Mouse (Mus musculus): ENCODE results near the gene Ier5l.

Ier5l gene

GRCm38 (mm10) chr2:30474039-30474438 lies at the start of gene Ier5l:
Ier5l (minus strand) TSS chr2:30474219.
- DNase-seq (ENCODE audit: low spot score in 2 of 2): peak; percentile 80 to 87

GRCm38 (mm10) chr2:30523727-30524126 lies 49.7 kb upstream of the Ier5l start:
- no peak for DNase-seq (ENCODE audit: low spot score in 2 of 2)

GRCm38 (mm10) chr2:30510711-30511380 lies 36.8 kb upstream of the Ier5l start:
- DNase-seq (ENCODE audit: low spot score in 2 of 2): no peak

GRCm38 (mm10) chr2:30507138-30507727 lies 33.2 kb upstream of the Ier5l start:
- DNase-seq (ENCODE audit: low spot score in 2 of 2): no peak

- no peak for DNase-seq (ENCODE audit: low spot score in 2 of 2)
Measured at GRCm38 (mm10) chr2:30503677-30504621, 29.9 kb upstream of the Ier5l start.

GRCm38 (mm10) chr2:30501701-30502100 lies 27.7 kb upstream of the Ier5l start:
- no peak for DNase-seq (ENCODE audit: low spot score in 2 of 2)

- peak in 1 of 2 experiments; percentile 23 for DNase-seq (ENCODE audit: low spot score in 2 of 2)
Measured at GRCm38 (mm10) chr2:30495909-30496861, 22.2 kb upstream of the Ier5l start.

- DNase-seq (ENCODE audit: low spot score in 2 of 2): no peak
Measured at GRCm38 (mm10) chr2:30495000-30495908, 21.2 kb upstream of the Ier5l start.

GRCm38 (mm10) chr2:30490384-30490783 lies 16.4 kb upstream of the Ier5l start:
- no peak for DNase-seq (ENCODE audit: low spot score in 2 of 2)

- DNase-seq (ENCODE audit: low spot score in 2 of 2): no peak
Measured at GRCm38 (mm10) chr2:30487597-30487996, 13.6 kb upstream of the Ier5l start.

GRCm38 (mm10) chr2:30478526-30478925 lies 4.5 kb upstream of the Ier5l start:
- DNase-seq (ENCODE audit: low spot score in 2 of 2): no peak

- no peak for DNase-seq (ENCODE audit: low spot score in 2 of 2)
Measured at GRCm38 (mm10) chr2:30476241-30476640, 2.2 kb upstream of the Ier5l start.

- DNase-seq (ENCODE audit: low spot score in 2 of 2): no peak
Measured at GRCm38 (mm10) chr2:30475457-30475856, 1.4 kb upstream of the Ier5l start.

- DNase-seq (ENCODE audit: low spot score in 2 of 2): no peak
Measured at GRCm38 (mm10) chr2:30474776-30475175, 757 bp upstream of the Ier5l start.

GRCm38 (mm10) chr2:30473431-30474031 lies 488 bp downstream of the Ier5l start:
- peak in 1 of 2 experiments; percentile 76 for DNase-seq (ENCODE audit: low spot score in 2 of 2)

GRCm38 (mm10) chr2:30472731-30473351 lies 1.2 kb downstream of the Ier5l start:
- DNase-seq (ENCODE audit: low spot score in 2 of 2): peak in 1 of 2 experiments; percentile 71

- DNase-seq (ENCODE audit: low spot score in 2 of 2): peak; percentile 65 to 78
Measured at GRCm38 (mm10) chr2:30471795-30472720, 2.0 kb downstream of the Ier5l start.

- DNase-seq (ENCODE audit: low spot score in 2 of 2): no peak
Measured at GRCm38 (mm10) chr2:30471051-30471450, 3.0 kb downstream of the Ier5l start.
